In the genomic region with DNA sequence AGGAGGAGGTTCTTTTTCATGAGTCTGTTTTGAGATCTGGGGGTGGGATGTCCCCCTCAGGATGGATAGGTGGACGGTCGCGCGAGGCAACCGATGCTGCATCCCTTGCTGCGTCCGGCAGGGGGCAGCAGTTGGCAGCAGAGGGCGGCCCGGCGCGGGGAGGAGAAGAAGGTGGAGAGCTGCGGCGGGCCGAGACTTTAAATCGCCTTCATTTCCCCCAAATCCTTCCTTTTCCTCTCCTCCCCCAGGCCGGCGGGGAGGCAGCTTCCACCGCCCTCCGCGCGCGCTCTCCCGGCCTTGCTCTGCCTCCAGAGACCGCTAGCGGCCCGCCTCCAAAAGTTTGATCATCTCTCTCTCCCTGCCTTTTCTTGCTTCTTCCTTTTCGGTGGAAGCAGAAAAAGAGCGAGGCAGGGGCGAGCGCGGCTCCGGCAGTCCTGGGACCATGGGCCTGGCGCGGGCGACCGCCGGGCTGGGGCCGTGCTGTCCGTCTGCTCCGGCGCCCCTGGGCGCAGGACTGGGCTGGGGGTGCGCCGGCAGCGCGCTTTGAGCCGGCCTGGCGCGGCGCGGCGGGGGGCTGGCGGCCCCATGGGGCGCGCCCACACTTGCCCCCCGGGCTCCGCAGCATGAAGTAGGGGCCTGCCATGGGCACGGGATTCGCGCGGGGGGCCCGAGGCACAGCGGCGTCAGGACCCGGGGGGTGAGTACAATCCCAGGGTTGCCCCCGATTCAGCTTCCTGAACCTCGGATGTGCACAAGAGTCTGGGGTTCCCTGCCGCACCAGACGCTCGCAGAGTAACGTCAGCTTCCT, we compare ENCODE assay signal across 1 mouse cellular context.
TF ChIP-seq lines count a peak whose summit lies in the region.

No protein-coding gene starts in this region.

TF ChIP-seq in CH12.LX, 34 proteins besides CTCF, POLR2A, EP300 and RAD21 (continued from another document):
- peak; percentile 41; the same call in 1 of the 2 replicates for TF ChIP-seq TCF12 (IDR thresholded peaks at IDR 0.05; ENCODE audit: low read depth, low read length)
- no peak for TF ChIP-seq JUN (IDR thresholded peaks at IDR 0.05; ENCODE audit: insufficient read depth, low read depth, low read length)
- no peak for TF ChIP-seq RCOR1 (conservative IDR thresholded peaks at IDR 0.05; ENCODE audit: low read depth, low read length)
- TF ChIP-seq HCFC1 (IDR thresholded peaks at IDR 0.05; ENCODE audit: low read depth, low read length): no peak
- no peak for TF ChIP-seq CHD1 (IDR thresholded peaks at IDR 0.05; ENCODE audit: low read depth, low read length)
- 0 out of 2 replicates have a peak, but pooled peaks have one; percentile 33 for TF ChIP-seq MAZ (IDR thresholded peaks at IDR 0.05; ENCODE audit: low read depth, low read length)
- TF ChIP-seq SIN3A (IDR thresholded peaks at IDR 0.05; ENCODE audit: low read length): no peak
